Comparison of ENCODE assay signal across 20 mouse cellular contexts in genomic region chr3:80796764-80797163, GRCm38 (mm10). TPM values are rescaled to one million over a fixed set of nuclear protein-coding genes. Genes with fewer than 3 reads are reported as not detected.
DNase-seq lines count a peak whose midpoint lies in the region; ATAC-seq and TF ChIP-seq lines count a peak whose summit lies in the region.
"Had no signal": no experiment of that assay in that cellular context is flagged by ENCODE, and none has a peak within 500 bp of the region (broad histone marks: within the 10 kb centered on the region; RNA-seq: fewer than 3 reads in every experiment).

No protein-coding gene starts in this region.

- peak overlapping the region; percentile 21 for H3K4me2 ChIP-seq in forebrain, postnatal 0 days (ENCODE audit: low read depth)
- no peak overlapping the region for H3K4me2 ChIP-seq in kidney, postnatal 0 days (ENCODE audit: low read length)
- H3K4me2 ChIP-seq in midbrain, postnatal 0 days (ENCODE audit: low read depth, low read length, poor library complexity, severe bottlenecking): no peak overlapping the region
- no peak overlapping the region for H3K4me2 ChIP-seq in midbrain, embryonic 15.5 days
- H3K4me2 ChIP-seq: embryonic facial prominence, embryonic 12.5 days; forebrain, embryonic 12.5 days had no signal

- peak; percentile 31; the same call in 1 of the 2 replicates for TF ChIP-seq CTCF in forebrain, postnatal 0 days (IDR thresholded peaks at IDR 0.05; ENCODE audit: low read depth)
- TF ChIP-seq CTCF in kidney, postnatal 0 days (IDR thresholded peaks at IDR 0.05; ENCODE audit: low read depth): peak; percentile 28; the same call in 1 of the 2 replicates
- peak; percentile 53 for TF ChIP-seq CTCF in midbrain, postnatal 0 days (IDR thresholded peaks at IDR 0.05)

- 0 out of 2 replicates have a peak overlapping the region, but pooled peaks have one; percentile 17 for H3K4me3 ChIP-seq in forebrain, postnatal 0 days (ENCODE audit: low read depth, low read length)
- no peak overlapping the region for H3K4me3 ChIP-seq in forebrain, embryonic 10.5 days
- no peak overlapping the region for H3K4me3 ChIP-seq in kidney, postnatal 0 days (replicated peaks; ENCODE audit: low read depth, low read length)
- no peak overlapping the region for H3K4me3 ChIP-seq in midbrain, postnatal 0 days (ENCODE audit: low read depth, low read length)
- no peak overlapping the region for H3K4me3 ChIP-seq in midbrain, embryonic 15.5 days
- H3K4me3 ChIP-seq: embryonic facial prominence, embryonic 12.5 days; forebrain, embryonic 12.5 days; heart, embryonic 10.5 days had no signal

- H3K4me1 ChIP-seq in forebrain, postnatal 0 days (ENCODE audit: insufficient read depth): peaks cover 6% of the 10 kb centered on the region; the same call in 1 of the 2 replicates
- H3K4me1 ChIP-seq in forebrain, embryonic 10.5 days: peaks cover 19% of the 10 kb centered on the region
- H3K4me1 ChIP-seq in kidney, postnatal 0 days (replicated peaks; ENCODE audit: insufficient read depth, low read length): 0 out of 2 replicates have a peak, but pooled peaks cover 7% of the 10 kb centered on the region
- no peaks in the 10 kb centered on the region for H3K4me1 ChIP-seq in midbrain, postnatal 0 days (ENCODE audit: insufficient read depth, low read length)
- H3K4me1 ChIP-seq in midbrain, embryonic 15.5 days: peaks cover 27% of the 10 kb centered on the region

- DNase-seq in forebrain, postnatal 0 days: no peak
- no peak for DNase-seq in forebrain, embryonic 10.5 days (ENCODE audit: extremely low spot score, low spot score)
- DNase-seq in kidney, postnatal 0 days (ENCODE audit: low spot score): peak; percentile 39
- no peak for DNase-seq in kidney, postnatal 36 days
- DNase-seq in midbrain, postnatal 0 days (ENCODE audit: low spot score): no peak
- DNase-seq: adrenal gland, adult 2 months; adrenal gland, postnatal 25 days; cerebellum, adult 11 months; cerebellum, adult 8-10 months; cerebellum, postnatal 25 days; gastrocnemius, postnatal 36 days; heart, adult 11 months; heart, postnatal 14 days had no signal

- H3K36me3 ChIP-seq in forebrain, postnatal 0 days (ENCODE audit: insufficient read depth): no peaks in the 10 kb centered on the region
- H3K36me3 ChIP-seq in forebrain, embryonic 10.5 days (replicated peaks): no peaks in the 10 kb centered on the region
- H3K36me3 ChIP-seq in kidney, postnatal 0 days (ENCODE audit: insufficient read depth, low read length): no peaks in the 10 kb centered on the region
- H3K36me3 ChIP-seq in midbrain, postnatal 0 days (ENCODE audit: insufficient read depth, low read length): no peaks in the 10 kb centered on the region
- no peaks in the 10 kb centered on the region for H3K36me3 ChIP-seq in midbrain, embryonic 15.5 days (replicated peaks)
- H3K36me3 ChIP-seq: embryonic facial prominence, embryonic 12.5 days; forebrain, embryonic 12.5 days; heart, embryonic 10.5 days had no signal

- no peaks in the 10 kb centered on the region for H3K9me3 ChIP-seq in forebrain, postnatal 0 days (ENCODE audit: low read length)
- H3K9me3 ChIP-seq in forebrain, embryonic 10.5 days: no peaks in the 10 kb centered on the region
- H3K9me3 ChIP-seq in kidney, postnatal 0 days (replicated peaks; ENCODE audit: low read length): no peaks in the 10 kb centered on the region
- H3K9me3 ChIP-seq in midbrain, postnatal 0 days (ENCODE audit: low read length): no peaks in the 10 kb centered on the region
- no peaks in the 10 kb centered on the region for H3K9me3 ChIP-seq in midbrain, embryonic 15.5 days
- H3K9me3 ChIP-seq: embryonic facial prominence, embryonic 12.5 days; forebrain, embryonic 12.5 days; heart, embryonic 10.5 days had no signal

- no peak for ATAC-seq in forebrain, postnatal 0 days
- ATAC-seq in kidney, postnatal 0 days (replicated peaks; ENCODE audit: low FRiP score, low read depth): no peak
- no peak for ATAC-seq in midbrain, postnatal 0 days (ENCODE audit: low FRiP score)
- ATAC-seq in midbrain, embryonic 15.5 days (replicated peaks): no peak
- no peak for ATAC-seq in monocyte, adult 5-6 weeks (replicated peaks; ENCODE audit: insufficient number of reproducible peaks, low FRiP score, low TSS enrichment, poor library complexity, severe bottlenecking)

- no peak overlapping the region for H3K27ac ChIP-seq in forebrain, postnatal 0 days (ENCODE audit: low read depth, low read length)
- H3K27ac ChIP-seq in forebrain, embryonic 10.5 days: no peak overlapping the region
- no peak overlapping the region for H3K27ac ChIP-seq in kidney, postnatal 0 days
- H3K27ac ChIP-seq in midbrain, postnatal 0 days (ENCODE audit: low read depth, low read length): no peak overlapping the region
- no peak overlapping the region for H3K27ac ChIP-seq in midbrain, embryonic 15.5 days
- H3K27ac ChIP-seq: embryonic facial prominence, embryonic 12.5 days; forebrain, embryonic 12.5 days; heart, embryonic 10.5 days; hindbrain, embryonic 14.5 days had no signal

- H3K27me3 ChIP-seq in forebrain, postnatal 0 days (ENCODE audit: insufficient read depth, low read length): no peaks in the 10 kb centered on the region
- H3K27me3 ChIP-seq in forebrain, embryonic 10.5 days (ENCODE audit: poor library complexity, severe bottlenecking): peaks cover 35% of the 10 kb centered on the region
- H3K27me3 ChIP-seq in kidney, postnatal 0 days (ENCODE audit: insufficient read depth, low read length): peaks cover 17% of the 10 kb centered on the region
- no peaks in the 10 kb centered on the region for H3K27me3 ChIP-seq in midbrain, postnatal 0 days (ENCODE audit: insufficient read depth, low read length)
- H3K27me3 ChIP-seq in midbrain, embryonic 15.5 days (replicated peaks): no peaks in the 10 kb centered on the region
- H3K27me3 ChIP-seq: CH12.LX; forebrain, embryonic 12.5 days had no signal

- no peak overlapping the region for H3K9ac ChIP-seq in forebrain, postnatal 0 days
- H3K9ac ChIP-seq in kidney, postnatal 0 days (ENCODE audit: low read depth, low read length): no peak overlapping the region
- no peak overlapping the region for H3K9ac ChIP-seq in midbrain, postnatal 0 days (replicated peaks; ENCODE audit: low read length, poor library complexity, severe bottlenecking)
- no peak overlapping the region for H3K9ac ChIP-seq in midbrain, embryonic 15.5 days
- H3K9ac ChIP-seq: embryonic facial prominence, embryonic 12.5 days; forebrain, embryonic 12.5 days; hindbrain, embryonic 14.5 days had no signal

RNA-seq across cellular contexts. Expression of gene Gria2, which starts 5.9 kb away (rescaled TPM):
- 281 and 308 TPM in 2 replicates for total RNA-seq in forebrain, postnatal 0 days (2014; rRNA removed)
- polyA plus RNA-seq in forebrain, postnatal 0 days (2015; fragmentation: Nextera tagmentation; extraction: Ambion mirVana): 101 and 159 TPM in 2 replicates
- polyA plus RNA-seq in forebrain, embryonic 10.5 days (2016; fragmentation: Nextera tagmentation; extraction: Ambion mirVana): 1.0 and 1.8 TPM in 2 replicates
- polyA plus RNA-seq in kidney, postnatal 0 days (2015; fragmentation: Nextera tagmentation; extraction: Ambion mirVana): 0.36 and 0.38 TPM in 2 replicates
- total RNA-seq in midbrain, postnatal 0 days (2014; rRNA removed): 195 and 220 TPM in 2 replicates
- 192 and 207 TPM in 2 replicates for polyA plus RNA-seq in midbrain, postnatal 0 days (2015; fragmentation: Nextera tagmentation; extraction: Ambion mirVana)
- polyA plus RNA-seq in midbrain, embryonic 15.5 days (2015; fragmentation: Nextera tagmentation; extraction: Ambion mirVana): 196 and 222 TPM in 2 replicates
- total RNA-seq in monocyte, adult 5-6 weeks (2017): 0.58 TPM in 1 of 3 replicates, not detected in the others
- total RNA-seq: CH12.LX had no signal

Comparison
In these comparisons a context has a peak if more than half of its experiments do, and no peak if none do; other contexts are left out.
1. RNA of gene Gria2, which starts 5.9 kb away (polyA plus RNA-seq): 196 to 222 TPM in midbrain, embryonic 15.5 days, 192 to 207 TPM in midbrain, postnatal 0 days and 101 to 159 TPM in forebrain, postnatal 0 days; 1.0 to 1.8 TPM in forebrain, embryonic 10.5 days and 0.36 to 0.38 TPM in kidney, postnatal 0 days; every median in the first group is over 10 times any median in the second.
2. Peak in every context shown above with its lines, with median percentiles within 50 percentile points of each other: CTCF ChIP-seq.